24 mouse cellular contexts compared by ENCODE assay signal in genomic region chr1:82779388-82779966, GRCm38 (mm10). TPM values are rescaled to one million over a fixed set of nuclear protein-coding genes. Genes with fewer than 3 reads are reported as not detected.
DNase-seq lines count a peak whose midpoint lies in the region; ATAC-seq and TF ChIP-seq lines count a peak whose summit lies in the region.
"Had no signal": no experiment of that assay in that cellular context is flagged by ENCODE, and none has a peak within 500 bp of the region (broad histone marks: within the 10 kb centered on the region; RNA-seq: fewer than 3 reads in every experiment).

No protein-coding gene starts in this region.

- no peak for TF ChIP-seq EP300 in lung, postnatal 0 days (IDR thresholded peaks at IDR 0.05)

- H3K9me3 ChIP-seq in intestine, embryonic 15.5 days: no peaks in the 10 kb centered on the region
- no peaks in the 10 kb centered on the region for H3K9me3 ChIP-seq in intestine, embryonic 16.5 days (ENCODE audit: control insufficient read depth, low read length)
- H3K9me3 ChIP-seq in intestine, postnatal 0 days (ENCODE audit: control insufficient read depth): no peaks in the 10 kb centered on the region
- H3K9me3 ChIP-seq in lung, postnatal 0 days (ENCODE audit: low read length): 0 out of 2 replicates have a peak, but pooled peaks cover 3% of the 10 kb centered on the region
- H3K9me3 ChIP-seq: G1E had no signal

- no peak for TF ChIP-seq POLR2A in small intestine, adult 2 months (IDR thresholded peaks at IDR 0.05; ENCODE audit: low read depth, low read length)

- no peak for TF ChIP-seq CTCF in intestine, postnatal 0 days (IDR thresholded peaks at IDR 0.05; ENCODE audit: low read depth)
- no peak for TF ChIP-seq CTCF in small intestine, adult 2 months (IDR thresholded peaks at IDR 0.05; ENCODE audit: extremely low read depth, insufficient read length, insufficient replicate concordance, low read depth, low read length)
- no peak for TF ChIP-seq CTCF in lung, postnatal 0 days (IDR thresholded peaks at IDR 0.05)

- no peak overlapping the region for H3K4me3 ChIP-seq in intestine, embryonic 15.5 days (replicated peaks)
- no peak overlapping the region for H3K4me3 ChIP-seq in intestine, embryonic 16.5 days (ENCODE audit: low read length)
- H3K4me3 ChIP-seq in intestine, postnatal 0 days (ENCODE audit: low read depth, low read length): no peak overlapping the region
- no peak overlapping the region for H3K4me3 ChIP-seq in small intestine, adult 2 months (ENCODE audit: low read depth, low read length)
- H3K4me3 ChIP-seq in lung, postnatal 0 days (ENCODE audit: low read depth, low read length): no peak overlapping the region

- H3K27me3 ChIP-seq in intestine, embryonic 15.5 days (replicated peaks): no peaks in the 10 kb centered on the region
- H3K27me3 ChIP-seq in intestine, embryonic 16.5 days (replicated peaks; ENCODE audit: control insufficient read depth, insufficient read depth, low read length): no peaks in the 10 kb centered on the region
- no peaks in the 10 kb centered on the region for H3K27me3 ChIP-seq in intestine, postnatal 0 days (replicated peaks; ENCODE audit: control insufficient read depth, insufficient read depth, low read length)
- H3K27me3 ChIP-seq in small intestine, adult 2 months (ENCODE audit: control insufficient read depth, insufficient read depth, low read length): no peaks in the 10 kb centered on the region
- H3K27me3 ChIP-seq in lung, postnatal 0 days (replicated peaks; ENCODE audit: insufficient read depth, low read length): no peaks in the 10 kb centered on the region
- H3K27me3 ChIP-seq: CH12.LX, Patski had no signal

- peak; percentile 76 for ATAC-seq in intestine, embryonic 15.5 days
- peak; percentile 73 for ATAC-seq in intestine, embryonic 16.5 days
- peak; percentile 84 for ATAC-seq in intestine, postnatal 0 days
- no peak for ATAC-seq in lung, postnatal 0 days
- ATAC-seq: activated CD4-positive, CD25-positive, alpha-beta regulatory T cell, adult 4 months; CD4-positive, CD25-positive, alpha-beta regulatory T cell, adult 4 months; Patski had no signal

- 76% methylated on average over 6 of the region's 6 CpGs for WGBS in intestine, embryonic 15.5 days
- 73% methylated on average over 6 of the region's 6 CpGs for WGBS in intestine, embryonic 16.5 days
- WGBS in intestine, postnatal 0 days: 45% methylated on average over 6 of the region's 6 CpGs
- 38% methylated on average over 6 of the region's 6 CpGs for WGBS in small intestine, adult 2 months
- WGBS in lung, postnatal 0 days: 77% methylated on average over 6 of the region's 6 CpGs

- H3K4me1 ChIP-seq in intestine, embryonic 15.5 days (replicated peaks): no peaks in the 10 kb centered on the region
- 0 out of 2 replicates have a peak, but pooled peaks cover 7% of the 10 kb centered on the region for H3K4me1 ChIP-seq in intestine, embryonic 16.5 days (ENCODE audit: control insufficient read depth, insufficient read depth, low read length)
- no peaks in the 10 kb centered on the region; the same call in 1 of the 2 replicates for H3K4me1 ChIP-seq in intestine, postnatal 0 days (replicated peaks; ENCODE audit: control insufficient read depth, insufficient read depth, low read length)
- H3K4me1 ChIP-seq in small intestine, adult 2 months (ENCODE audit: control insufficient read depth, insufficient read depth, insufficient read length, low read length): peaks cover 21% of the 10 kb centered on the region; the same call in 1 of the 2 replicates
- no peaks in the 10 kb centered on the region for H3K4me1 ChIP-seq in lung, postnatal 0 days (ENCODE audit: insufficient read depth, low read depth, low read length)

- no peak overlapping the region for H3K27ac ChIP-seq in intestine, embryonic 15.5 days
- H3K27ac ChIP-seq in intestine, embryonic 16.5 days (ENCODE audit: low read length): peak overlapping the region; percentile 50; the same call in 1 of the 2 replicates
- H3K27ac ChIP-seq in intestine, postnatal 0 days (ENCODE audit: low read depth, low read length): peak overlapping the region; percentile 71
- peak overlapping the region; percentile 55 for H3K27ac ChIP-seq in small intestine, adult 2 months (ENCODE audit: insufficient read depth, low read depth, low read length)
- no peak overlapping the region for H3K27ac ChIP-seq in lung, postnatal 0 days (ENCODE audit: low read length)

- H3K9ac ChIP-seq in intestine, embryonic 15.5 days: no peak overlapping the region
- no peak overlapping the region for H3K9ac ChIP-seq in intestine, embryonic 16.5 days (ENCODE audit: low read depth, low read length)
- H3K9ac ChIP-seq in intestine, postnatal 0 days (ENCODE audit: low read depth, low read length): no peak overlapping the region
- no peak overlapping the region for H3K9ac ChIP-seq in lung, postnatal 0 days (replicated peaks; ENCODE audit: low read depth)

- H3K4me2 ChIP-seq in intestine, embryonic 15.5 days (replicated peaks): no peak overlapping the region
- no peak overlapping the region for H3K4me2 ChIP-seq in intestine, embryonic 16.5 days (ENCODE audit: low read depth, low read length)
- H3K4me2 ChIP-seq in intestine, postnatal 0 days (replicated peaks; ENCODE audit: low read depth): no peak overlapping the region
- no peak overlapping the region for H3K4me2 ChIP-seq in lung, postnatal 0 days (replicated peaks; ENCODE audit: low read depth, low read length)

- H3K36me3 ChIP-seq in intestine, embryonic 15.5 days: no peaks in the 10 kb centered on the region
- no peaks in the 10 kb centered on the region for H3K36me3 ChIP-seq in intestine, embryonic 16.5 days (ENCODE audit: control insufficient read depth, insufficient read depth, low read length)
- H3K36me3 ChIP-seq in intestine, postnatal 0 days (ENCODE audit: control insufficient read depth, insufficient read depth): no peaks in the 10 kb centered on the region
- no peaks in the 10 kb centered on the region for H3K36me3 ChIP-seq in small intestine, adult 2 months (ENCODE audit: control insufficient read depth, insufficient read depth, low read length)
- H3K36me3 ChIP-seq in lung, postnatal 0 days (ENCODE audit: insufficient read depth, low read length): no peaks in the 10 kb centered on the region
- H3K36me3 ChIP-seq: G1E had no signal

- DNase-seq in natural killer cell, adult 2 months (ENCODE audit: low spot score in 2 of 2): no peak
- no peak for DNase-seq in layer of hippocampus, adult 9-11 months
- DNase-seq in lung, postnatal 0 days (ENCODE audit: low spot score): no peak
- DNase-seq in layer of hippocampus, adult 9-10 months (ENCODE audit: low spot score): no peak
- DNase-seq: adrenal gland, adult 2 months; adrenal gland, adult 8-10 months; adrenal gland, postnatal 10 days; adrenal gland, postnatal 14 days; adrenal gland, postnatal 25 days; adrenal gland, postnatal 36 days; B cell, adult 2 months; cerebellum, adult 11 months; cerebellum, adult 11-12 months had no signal

RNA-seq across cellular contexts. Expression of gene Gm47791, which starts 8.4 kb away (rescaled TPM):
- polyA plus RNA-seq in intestine, embryonic 15.5 days (2015; fragmentation: Nextera tagmentation; extraction: Ambion mirVana): not detected in 2 replicates
- not detected in 2 replicates for polyA plus RNA-seq in intestine, embryonic 16.5 days (2015; fragmentation: Nextera tagmentation; extraction: Ambion mirVana)
- polyA plus RNA-seq in intestine, postnatal 0 days (2015; fragmentation: Nextera tagmentation; extraction: Ambion mirVana): not detected in 2 replicates
- polyA plus RNA-seq in small intestine, adult 2 months (2012; rRNA removed): not detected in 2 replicates
- not detected in 2 replicates for polyA plus RNA-seq in lung, postnatal 0 days (2015; fragmentation: Nextera tagmentation; extraction: Ambion mirVana)
- polyA plus RNA-seq: activated CD4-positive, CD25-positive, alpha-beta regulatory T cell, adult 4 months; adrenal gland, adult 2 months; brain, embryonic 14.5 days; C2C12; CD4-positive, CD25-positive, alpha-beta regulatory T cell, adult 4 months; G1E; Patski had no signal

RNA-seq across cellular contexts. Expression of gene Tm4sf20, which starts 11.2 kb away (rescaled TPM):
- polyA plus RNA-seq in intestine, embryonic 15.5 days (2015; fragmentation: Nextera tagmentation; extraction: Ambion mirVana): 141 and 153 TPM in 2 replicates
- 201 and 234 TPM in 2 replicates for polyA plus RNA-seq in intestine, embryonic 16.5 days (2015; fragmentation: Nextera tagmentation; extraction: Ambion mirVana)
- polyA plus RNA-seq in intestine, postnatal 0 days (2015; fragmentation: Nextera tagmentation; extraction: Ambion mirVana): 760 and 763 TPM in 2 replicates
- 38.1 and 224 TPM in 2 replicates for polyA plus RNA-seq in small intestine, adult 2 months (2012; rRNA removed)
- polyA plus RNA-seq in lung, postnatal 0 days (2015; fragmentation: Nextera tagmentation; extraction: Ambion mirVana): 0.07 TPM in 1 of 2 replicates, not detected in the other
- polyA plus RNA-seq: adrenal gland, adult 2 months; brain, embryonic 14.5 days; C2C12; G1E had no signal

RNA-seq across cellular contexts. Expression of gene Mff, which starts 54.8 kb away (rescaled TPM):
- polyA plus RNA-seq in intestine, embryonic 15.5 days (2015; fragmentation: Nextera tagmentation; extraction: Ambion mirVana): 157 and 188 TPM in 2 replicates
- 166 and 173 TPM in 2 replicates for polyA plus RNA-seq in intestine, embryonic 16.5 days (2015; fragmentation: Nextera tagmentation; extraction: Ambion mirVana)
- 132 and 136 TPM in 2 replicates for polyA plus RNA-seq in intestine, postnatal 0 days (2015; fragmentation: Nextera tagmentation; extraction: Ambion mirVana)
- 22.3 and 31.7 TPM in 2 replicates for polyA plus RNA-seq in small intestine, adult 2 months (2012; rRNA removed)
- 170 and 180 TPM in 2 replicates for polyA plus RNA-seq in lung, postnatal 0 days (2015; fragmentation: Nextera tagmentation; extraction: Ambion mirVana)

RNA-seq across cellular contexts. Expression of gene Agfg1, which starts 59.8 kb away (rescaled TPM):
- 33.0 and 35.7 TPM in 2 replicates for polyA plus RNA-seq in intestine, embryonic 15.5 days (2015; fragmentation: Nextera tagmentation; extraction: Ambion mirVana)
- polyA plus RNA-seq in intestine, embryonic 16.5 days (2015; fragmentation: Nextera tagmentation; extraction: Ambion mirVana): 14.1 and 31.8 TPM in 2 replicates
- 35.8 and 36.7 TPM in 2 replicates for polyA plus RNA-seq in intestine, postnatal 0 days (2015; fragmentation: Nextera tagmentation; extraction: Ambion mirVana)
- 28.4 and 46.7 TPM in 2 replicates for polyA plus RNA-seq in small intestine, adult 2 months (2012; rRNA removed)
- polyA plus RNA-seq in lung, postnatal 0 days (2015; fragmentation: Nextera tagmentation; extraction: Ambion mirVana): 28.3 and 34.8 TPM in 2 replicates

Comparison
In these comparisons a context has a peak if more than half of its experiments do, and no peak if none do; other contexts are left out.
1. H3K27ac ChIP-seq: peak in intestine, embryonic 16.5 days (single experiment), intestine, postnatal 0 days (single experiment) and small intestine, adult 2 months (single experiment); none in intestine, embryonic 15.5 days (single experiment) and lung, postnatal 0 days (single experiment).
2. RNA of gene Tm4sf20, which starts 11.2 kb away (polyA plus RNA-seq): 760 to 763 TPM in intestine, postnatal 0 days, 201 to 234 TPM in intestine, embryonic 16.5 days, 141 to 153 TPM in intestine, embryonic 15.5 days and 38.1 to 224 TPM in small intestine, adult 2 months; 0.07 TPM in lung, postnatal 0 days; every median in the first group is over 10 times any median in the second.